Mouse (Mus musculus): ENCODE results near the gene Dyrk3.

The Dyrk3 gene

GRCm38 (mm10) chr1:131112576-131112975 lies 25.6 kb downstream of the Dyrk3 start:
- DNase-seq (ENCODE audit: low spot score), result no peak

- DNase-seq (ENCODE audit: low spot score), result no peak
Measured at GRCm38 (mm10) chr1:131110525-131111106, 27.5 kb downstream of the Dyrk3 start.

GRCm38 (mm10) chr1:131107575-131108308 lies 30.4 kb downstream of the Dyrk3 start:
- peak; percentile 50 for DNase-seq (ENCODE audit: low spot score)

GRCm38 (mm10) chr1:131103776-131104424 lies 34.2 kb downstream of the Dyrk3 start:
- DNase-seq (ENCODE audit: low spot score), result no peak

- no peak for DNase-seq (ENCODE audit: low spot score)
Measured at GRCm38 (mm10) chr1:131100808-131101207, 37.3 kb downstream of the Dyrk3 start.

- peak; percentile 97 for DNase-seq (ENCODE audit: low spot score)
Measured at GRCm38 (mm10) chr1:131097700-131098094, 40.4 kb downstream of the Dyrk3 start, which contains the start of gene Mapkapk2. TSS of gene Mapkapk2 (minus strand) at chr1:131097826.

GRCm38 (mm10) chr1:131096803-131097699 lies 41.1 kb downstream of the Dyrk3 start:
- DNase-seq (ENCODE audit: low spot score), result peak; percentile 74

- DNase-seq (ENCODE audit: low spot score), result peak; percentile 54
Measured at GRCm38 (mm10) chr1:131096132-131096695, 41.9 kb downstream of the Dyrk3 start.

- no peak for DNase-seq (ENCODE audit: low spot score)
Measured at GRCm38 (mm10) chr1:131095574-131095973, 42.6 kb downstream of the Dyrk3 start.

- DNase-seq (ENCODE audit: low spot score), result no peak
Measured at GRCm38 (mm10) chr1:131093889-131094288, 44.3 kb downstream of the Dyrk3 start.

- no peak for DNase-seq (ENCODE audit: low spot score)
Measured at GRCm38 (mm10) chr1:131092846-131093245, 45.3 kb downstream of the Dyrk3 start.

- no peak for DNase-seq (ENCODE audit: low spot score)
Measured at GRCm38 (mm10) chr1:131092173-131092572, 46.0 kb downstream of the Dyrk3 start.

GRCm38 (mm10) chr1:131091481-131091880 lies 46.7 kb downstream of the Dyrk3 start:
- no peak for DNase-seq (ENCODE audit: low spot score)

- no peak for DNase-seq (ENCODE audit: low spot score)
Measured at GRCm38 (mm10) chr1:131090877-131091276, 47.3 kb downstream of the Dyrk3 start.

GRCm38 (mm10) chr1:131090261-131090660 lies 47.9 kb downstream of the Dyrk3 start:
- DNase-seq (ENCODE audit: low spot score), result no peak

- DNase-seq (ENCODE audit: low spot score), result no peak
Measured at GRCm38 (mm10) chr1:131089525-131090127, 48.5 kb downstream of the Dyrk3 start.

GRCm38 (mm10) chr1:131088547-131088946 lies 49.6 kb downstream of the Dyrk3 start:
- no peak for DNase-seq (ENCODE audit: low spot score)

GRCm38 (mm10) chr1:131086907-131087306 lies 51.2 kb downstream of the Dyrk3 start:
- DNase-seq (ENCODE audit: low spot score), result no peak

GRCm38 (mm10) chr1:131085957-131086739 lies 52.0 kb downstream of the Dyrk3 start:
- DNase-seq (ENCODE audit: low spot score), result no peak

GRCm38 (mm10) chr1:131085272-131085671 lies 52.9 kb downstream of the Dyrk3 start:
- no peak for DNase-seq (ENCODE audit: low spot score)

Measured in embryo, embryonic 10.5 days (tissue).